Mouse (Mus musculus): ENCODE results near the gene Adarb1.

DNA sequence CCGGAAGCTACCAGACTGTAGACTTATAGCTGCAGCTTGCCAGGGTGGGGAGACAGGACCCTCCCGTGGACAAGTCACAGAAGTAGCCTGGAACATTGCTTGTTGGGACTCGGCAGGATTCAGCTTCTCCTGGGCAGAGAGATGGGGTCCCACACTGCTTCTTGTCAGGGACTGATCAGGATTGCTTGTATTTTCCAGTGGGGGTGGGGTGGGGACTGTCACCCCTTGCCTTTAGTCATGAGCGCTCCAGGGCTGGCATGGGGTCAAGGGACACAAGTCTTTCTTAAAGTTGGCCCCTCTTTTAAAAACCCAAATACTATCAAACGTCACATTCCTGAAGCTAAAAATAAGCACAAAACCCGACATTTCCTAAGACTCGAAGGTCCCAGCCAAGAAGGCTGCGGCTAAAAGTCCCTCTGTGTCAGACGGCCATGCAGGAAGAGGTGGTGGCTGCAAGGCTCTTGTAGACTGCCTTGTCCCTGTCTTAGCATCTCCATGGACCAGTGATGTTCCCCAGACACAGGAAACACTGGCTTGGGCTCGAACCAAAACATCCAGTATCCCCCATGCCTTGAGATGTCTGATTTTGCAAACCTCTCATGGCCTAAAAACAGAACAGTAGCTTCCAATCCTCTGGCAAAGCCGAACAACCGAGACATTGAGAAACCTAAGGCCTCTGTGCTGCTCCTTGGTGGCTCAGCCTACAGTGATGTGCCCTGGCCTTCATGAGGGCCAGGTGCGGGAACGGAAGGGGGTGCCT, 37.4 kb upstream of the Adarb1 start:
- TF ChIP-seq CTCF (IDR thresholded peaks at IDR 0.05; ENCODE audit: low read depth) (no peak), EP300 (optimal IDR thresholded peaks at IDR 0.05) (no peak)

Data from stomach, postnatal 0 days (tissue).